Mouse (Mus musculus) midbrain, embryonic 12.5 days (tissue): ENCODE measurements at regions not wholly inside any gene's neighbourhood (a gene's known extent, or its start where the extent isn't known, plus 50 kb on each side); places are given as distances from the start of the nearest gene placed in this dataset.
A peak's percentile ranks its signal among the peaks of the same experiment; 100 is the strongest.

Experiments used
- ATAC-seq: fragments of 200-750 bp; cut with Nextera tagmentation; 2 replicates; pipeline ENCODE4 v1.8.0; 2017; ENCODE audit warnings: low read depth, moderate TSS enrichment, moderate library complexity; ENCODE audit not compliant: low FRiP score
- H3K27ac ChIP-seq: fragments of 300-500 bp; sonication (generic); replicated peaks from 2 replicates; pipeline ENCODE4 v1.5.1; 2016; ENCODE audit warnings: mild to moderate bottlenecking
- H3K27me3 ChIP-seq: fragments of 300-500 bp; sonication (generic); 2 replicates; pipeline ENCODE4 v1.6.1; 2016; ENCODE audit warnings: mild to moderate bottlenecking
- H3K36me3 ChIP-seq: fragments of 300-500 bp; sonication (generic); 2 replicates; pipeline ENCODE4 v1.6.1; 2016
- H3K4me1 ChIP-seq: fragments of 300-500 bp; sonication (generic); 2 replicates; pipeline ENCODE4 v1.6.1; 2016
- H3K4me2 ChIP-seq: fragments of 300-500 bp; sonication (generic); replicated peaks from 2 replicates; pipeline ENCODE4 v1.6.1; 2016; ENCODE audit warnings: mild to moderate bottlenecking, moderate library complexity
- H3K4me3 ChIP-seq: fragments of 300-500 bp; sonication (generic); 2 replicates; pipeline ENCODE4 v1.5.1; 2016; ENCODE audit warnings: mild to moderate bottlenecking
- H3K9ac ChIP-seq: fragments of 300-500 bp; sonication (generic); replicated peaks from 2 replicates; pipeline ENCODE4 v1.6.1; 2016; ENCODE audit warnings: mild to moderate bottlenecking, moderate library complexity
- H3K9me3 ChIP-seq: fragments of 300-500 bp; sonication (generic); 2 replicates; pipeline ENCODE4 v1.6.1; 2016; ENCODE audit warnings: mild to moderate bottlenecking
- WGBS: fragments of 180-500 bp; shearing (Covaris S2); methylation state at CpG from one replicate; pipeline ENCODE4 v1.1.7; 2016; 5-methylcytosine and 5-hydroxymethylcytosine counted together

GRCm38 (mm10) chr8:25329791-25330190, 505.6 kb upstream of the Adam5 start:
- WGBS: 6% methylated on average over 1 of the region's 1 CpGs
- no peak overlapping the region for H3K27ac ChIP-seq
- no peaks in the 10 kb centered on the region for H3K36me3 ChIP-seq
- no peak overlapping the region for H3K4me3 ChIP-seq
- ATAC-seq: no peak
- no peak overlapping the region for H3K9ac ChIP-seq
- H3K4me2 ChIP-seq: no peak overlapping the region
- no peaks in the 10 kb centered on the region for H3K27me3 ChIP-seq
- peaks cover 5% of the 10 kb centered on the region; the same call in 1 of the 2 replicates for H3K4me1 ChIP-seq
- no peaks in the 10 kb centered on the region for H3K9me3 ChIP-seq

GRCm38 (mm10) chr8:25328318-25328717, 504.1 kb upstream of the Adam5 start:
- 70% methylated on average over 3 of the region's 3 CpGs for WGBS
- ATAC-seq: no peak

GRCm38 (mm10) chr8:25326930-25327329, 502.8 kb upstream of the Adam5 start:
- no peak overlapping the region for H3K4me3 ChIP-seq

More at GRCm38 (mm10) chr8:25328318-25328717, 504.1 kb upstream of the Adam5 start:
- Histone ChIP-seq H3K36me3 (no peaks in the 10 kb centered on the region), H3K27ac (no peak overlapping the region), H3K4me3 (no peak overlapping the region), H3K4me2 (no peak overlapping the region), H3K9me3 (no peaks in the 10 kb centered on the region), H3K9ac (no peak overlapping the region), H3K4me1 (peaks cover 3% of the 10 kb centered on the region; the same call in 1 of the 2 replicates), H3K27me3 (no peaks in the 10 kb centered on the region)

DNA sequence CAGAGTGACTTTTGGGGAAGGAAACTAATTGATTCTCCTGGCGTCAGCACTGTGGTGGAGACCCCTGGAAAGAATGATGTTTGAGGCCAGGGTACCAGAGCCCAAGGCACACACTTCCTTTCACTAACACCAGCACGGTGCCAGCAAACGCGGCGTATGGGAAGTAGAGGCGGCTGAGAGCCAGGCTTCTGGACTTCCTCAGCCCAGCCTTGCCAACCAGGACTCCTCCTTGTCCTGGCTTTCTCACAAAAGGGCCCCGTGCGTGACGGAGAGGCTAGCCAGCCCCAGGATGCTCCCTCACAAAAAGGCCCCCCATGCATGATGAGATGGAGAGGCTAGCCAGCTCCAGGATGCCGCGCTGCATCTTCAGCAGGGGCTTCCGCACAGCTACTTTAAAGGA, 502.1 kb upstream of the Adam5 start:
- Histone ChIP-seq H3K4me2 (no peak overlapping the region), H3K27ac (no peak overlapping the region), H3K4me1 (peaks cover 3% of the 10 kb centered on the region; the same call in 1 of the 2 replicates), H3K4me3 (no peak overlapping the region), H3K36me3 (no peaks in the 10 kb centered on the region), H3K9me3 (no peaks in the 10 kb centered on the region), H3K27me3 (no peaks in the 10 kb centered on the region), H3K9ac (no peak overlapping the region)
- 68% methylated on average over 12 of the region's 12 CpGs for WGBS
- no peak for ATAC-seq

More at GRCm38 (mm10) chr8:25326930-25327329, 502.8 kb upstream of the Adam5 start:
- no peaks in the 10 kb centered on the region for H3K9me3 ChIP-seq
- no peaks in the 10 kb centered on the region for H3K36me3 ChIP-seq
- H3K4me1 ChIP-seq: peaks cover 3% of the 10 kb centered on the region; the same call in 1 of the 2 replicates
- 81% methylated on average over 6 of the region's 6 CpGs for WGBS
- H3K27ac ChIP-seq: no peak overlapping the region
- no peak overlapping the region for H3K4me2 ChIP-seq
- ATAC-seq: no peak
- H3K27me3 ChIP-seq: no peaks in the 10 kb centered on the region
- no peak overlapping the region for H3K9ac ChIP-seq

DNA sequence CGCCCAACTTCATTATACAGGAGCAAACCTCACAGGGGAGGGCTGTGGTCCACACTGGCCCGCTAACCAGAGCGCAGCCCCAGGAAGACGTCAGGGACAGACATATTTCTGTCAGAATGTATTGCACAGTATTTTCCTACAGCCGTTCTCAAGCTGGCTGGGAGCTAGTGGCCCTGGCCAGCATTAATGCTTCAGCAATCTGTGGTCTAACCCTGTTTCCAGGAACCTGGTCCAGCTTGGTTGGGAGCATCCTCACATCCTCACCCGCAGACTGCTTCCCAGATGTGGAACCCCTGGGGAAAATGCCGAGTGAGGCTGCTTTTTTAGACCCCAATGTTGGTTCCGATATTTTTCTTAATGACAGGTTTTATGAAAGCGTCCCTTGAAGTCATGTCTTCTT, 500.6 kb upstream of the Adam5 start:
- H3K36me3 ChIP-seq: no peaks in the 10 kb centered on the region
- no peaks in the 10 kb centered on the region for H3K9me3 ChIP-seq
- no peak overlapping the region for H3K9ac ChIP-seq
- ATAC-seq: no peak
- no peak overlapping the region for H3K4me2 ChIP-seq
- H3K27me3 ChIP-seq: no peaks in the 10 kb centered on the region
- no peak overlapping the region for H3K4me3 ChIP-seq
- peaks cover 3% of the 10 kb centered on the region; the same call in 1 of the 2 replicates for H3K4me1 ChIP-seq
- WGBS: 93% methylated on average over 9 of the region's 9 CpGs
- no peak overlapping the region for H3K27ac ChIP-seq

GRCm38 (mm10) chr8:25323643-25324420, 499.7 kb upstream of the Adam5 start:
- Histone ChIP-seq H3K4me3 (no peak overlapping the region), H3K36me3 (no peaks in the 10 kb centered on the region), H3K4me2 (no peak overlapping the region), H3K27ac (no peak overlapping the region), H3K27me3 (no peaks in the 10 kb centered on the region), H3K9me3 (no peaks in the 10 kb centered on the region), H3K9ac (no peak overlapping the region), H3K4me1 (peaks cover 3% of the 10 kb centered on the region; the same call in 1 of the 2 replicates)
- no peak for ATAC-seq
- 55% methylated on average over 19 of the region's 19 CpGs for WGBS

DNA sequence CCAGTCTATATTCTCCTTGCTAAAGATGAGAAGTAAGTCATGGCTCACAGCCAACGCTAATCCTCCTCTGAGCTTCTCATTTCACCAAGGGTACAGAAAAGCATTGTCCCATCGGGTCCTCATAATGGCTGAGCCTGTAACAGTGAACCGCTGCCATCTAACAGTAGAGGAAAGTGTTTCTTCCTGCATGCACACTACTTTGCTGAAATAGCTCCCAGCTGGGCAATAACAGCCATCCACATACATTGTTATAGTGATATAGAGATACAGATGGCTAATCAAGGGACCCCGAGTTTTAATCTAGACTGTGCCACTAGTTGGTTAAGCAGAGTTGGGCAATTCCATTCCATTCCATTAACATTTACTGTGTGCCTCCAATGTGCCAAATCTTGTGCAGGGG, 492.2 kb upstream of the Adam5 start:
- no peak for ATAC-seq
- Histone ChIP-seq H3K4me1 (peaks cover 6% of the 10 kb centered on the region; the same call in 1 of the 2 replicates), H3K4me2 (no peak overlapping the region), H3K36me3 (no peaks in the 10 kb centered on the region), H3K4me3 (no peak overlapping the region), H3K9me3 (no peaks in the 10 kb centered on the region), H3K9ac (no peak overlapping the region), H3K27ac (no peak overlapping the region), H3K27me3 (no peaks in the 10 kb centered on the region)
- 85% methylated on average over 4 of the region's 4 CpGs for WGBS

DNA sequence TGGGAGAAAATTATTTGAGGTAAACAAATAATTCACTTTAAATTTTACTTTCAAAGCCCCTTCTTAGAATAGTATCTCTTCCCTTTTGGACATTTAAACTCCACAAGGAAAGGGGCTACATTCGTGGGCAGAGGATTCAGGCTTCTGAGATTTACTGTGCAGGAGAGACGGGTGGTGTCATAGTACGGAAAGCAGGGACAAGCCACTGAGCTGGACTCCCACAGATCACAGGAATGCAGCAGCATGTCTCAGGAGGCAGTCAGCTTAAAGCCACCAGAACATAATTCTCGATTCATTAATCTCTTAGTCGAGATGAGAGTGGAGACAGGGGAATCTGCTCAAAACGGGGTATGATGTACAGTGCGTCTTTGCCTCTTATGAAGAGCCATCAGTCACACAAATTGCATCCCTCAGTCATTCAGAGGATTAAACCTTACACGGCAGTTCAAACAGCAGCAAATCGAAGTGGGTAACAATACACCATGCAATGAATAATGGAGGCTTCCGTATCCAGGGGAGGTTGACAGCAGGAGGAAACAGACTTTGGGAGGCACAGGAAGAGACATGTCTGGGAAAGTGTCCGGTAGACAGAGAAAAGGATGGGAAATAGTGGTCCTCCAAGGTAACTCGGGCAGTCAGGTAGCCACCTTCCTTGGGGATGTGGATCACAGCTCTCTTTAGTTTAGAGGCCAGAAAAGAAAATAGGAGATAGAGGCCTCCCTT, 487.8 kb upstream of the Adam5 start:
- H3K9ac ChIP-seq: no peak overlapping the region
- 26% methylated on average over 12 of the region's 12 CpGs for WGBS
- H3K4me1 ChIP-seq: peaks cover 6% of the 10 kb centered on the region; the same call in 1 of the 2 replicates
- no peak for ATAC-seq
- H3K27me3 ChIP-seq: no peaks in the 10 kb centered on the region
- H3K27ac ChIP-seq: peak overlapping the region; percentile 35; the same call in 1 of the 2 replicates
- no peak overlapping the region for H3K4me3 ChIP-seq
- H3K36me3 ChIP-seq: no peaks in the 10 kb centered on the region
- H3K9me3 ChIP-seq: no peaks in the 10 kb centered on the region
- H3K4me2 ChIP-seq: 0 out of 2 replicates have a peak overlapping the region, but pooled peaks have one; percentile 9

DNA sequence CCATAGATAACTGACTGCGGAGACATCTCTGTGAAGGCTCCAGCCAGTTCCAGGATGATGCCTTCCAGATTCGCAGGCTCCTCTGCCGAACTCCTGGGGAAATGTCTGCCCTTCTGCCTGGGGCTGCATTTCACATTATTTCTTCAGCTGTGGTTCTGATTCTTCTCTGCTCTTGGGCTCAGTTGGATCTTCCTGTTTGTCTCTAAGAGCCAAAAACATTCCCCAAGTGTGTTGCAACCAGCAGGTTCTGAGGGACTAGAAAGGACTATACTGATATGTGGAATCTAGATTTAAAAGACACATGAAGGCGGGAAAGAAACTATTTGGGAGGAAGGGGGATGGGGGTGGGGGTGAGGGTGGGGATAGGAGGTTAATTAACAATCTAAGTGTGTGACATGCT, 483.8 kb upstream of the Adam5 start:
- H3K27me3 ChIP-seq: no peaks in the 10 kb centered on the region
- H3K36me3 ChIP-seq: no peaks in the 10 kb centered on the region
- ATAC-seq: no peak
- peaks cover 6% of the 10 kb centered on the region; the same call in 1 of the 2 replicates for H3K4me1 ChIP-seq
- H3K4me3 ChIP-seq: no peak overlapping the region
- H3K9ac ChIP-seq: no peak overlapping the region
- H3K27ac ChIP-seq: no peak overlapping the region
- H3K4me2 ChIP-seq: no peak overlapping the region
- 88% methylated on average over 4 of the region's 4 CpGs for WGBS
- no peaks in the 10 kb centered on the region for H3K9me3 ChIP-seq

DNA sequence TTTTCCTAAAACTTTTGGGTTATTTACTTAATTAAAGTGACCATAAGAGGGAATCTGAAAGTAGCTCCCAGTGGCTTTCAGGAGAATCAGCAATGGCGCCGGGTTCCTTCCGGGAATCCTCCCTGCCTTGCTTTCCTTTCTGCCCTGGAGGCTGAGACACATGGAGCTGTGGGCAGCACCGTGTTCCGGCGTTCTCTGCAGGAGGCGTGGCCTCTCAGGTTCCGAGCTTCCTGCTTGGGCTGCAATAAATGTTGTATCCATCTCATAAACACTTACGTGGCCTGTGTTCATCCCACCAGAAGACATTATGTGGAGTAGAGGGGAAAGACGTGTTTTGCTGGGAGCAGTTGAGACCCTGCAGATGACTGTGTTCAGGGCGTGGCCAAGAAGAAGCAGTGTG, 483.3 kb upstream of the Adam5 start:
- ATAC-seq: no peak

DNA sequence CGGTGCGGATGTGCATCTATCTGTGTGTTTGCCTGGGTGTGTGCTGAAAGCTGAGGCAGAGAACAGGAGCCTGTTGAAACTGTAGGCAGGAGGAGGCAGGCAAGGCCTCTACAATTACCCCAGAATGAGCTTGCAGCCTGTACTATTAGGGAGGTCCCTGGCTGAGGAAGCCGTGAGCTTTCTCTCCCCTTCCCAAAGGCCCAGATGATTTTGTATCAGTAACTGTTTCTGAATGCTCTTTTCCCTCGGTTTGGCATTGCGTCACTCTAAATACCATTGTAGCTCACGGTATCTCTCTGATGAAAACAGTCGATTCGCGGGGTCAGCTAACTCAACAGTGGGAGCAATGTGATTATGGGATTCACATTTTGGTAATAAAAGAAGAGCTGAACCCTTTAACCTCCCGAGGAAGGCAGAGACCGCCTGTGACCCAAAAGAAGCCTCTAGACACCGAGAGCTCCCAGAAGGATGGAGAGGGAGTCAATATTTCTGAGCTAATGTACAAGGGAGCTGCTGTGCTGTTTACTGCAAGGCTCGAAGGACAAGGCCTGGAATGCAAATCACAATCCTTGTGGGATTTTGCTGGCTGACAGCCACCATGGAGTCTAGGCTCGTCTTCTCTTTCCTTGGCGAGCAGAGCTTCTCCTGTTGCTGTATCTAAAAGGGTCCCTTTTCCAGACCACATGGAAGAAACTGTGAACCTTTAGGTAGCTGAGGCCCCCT, 482.8 kb upstream of the Adam5 start:
- no peak for ATAC-seq

More for the DNA sequence above, 483.3 kb upstream of the Adam5 start:
- Histone ChIP-seq H3K4me2 (no peak overlapping the region), H3K27ac (no peak overlapping the region), H3K4me1 (peaks cover 6% of the 10 kb centered on the region; the same call in 1 of the 2 replicates), H3K27me3 (no peaks in the 10 kb centered on the region), H3K36me3 (no peaks in the 10 kb centered on the region), H3K4me3 (no peak overlapping the region), H3K9me3 (no peaks in the 10 kb centered on the region), H3K9ac (no peak overlapping the region)
- 92% methylated on average over 11 of the region's 11 CpGs for WGBS

More for the DNA sequence above, 482.8 kb upstream of the Adam5 start:
- Histone ChIP-seq H3K4me3 (no peak overlapping the region), H3K4me2 (no peak overlapping the region), H3K36me3 (no peaks in the 10 kb centered on the region), H3K27ac (no peak overlapping the region), H3K4me1 (peaks cover 2% of the 10 kb centered on the region; the same call in 1 of the 2 replicates), H3K9ac (no peak overlapping the region), H3K9me3 (no peaks in the 10 kb centered on the region), H3K27me3 (no peaks in the 10 kb centered on the region)
- WGBS: 67% methylated on average over 15 of the region's 15 CpGs
